Mouse (Mus musculus) thymus, postnatal 14 days (tissue): ENCODE data around the gene Dennd1b.

Experiments
- DNase-seq: peaks from one replicate; pipeline ENCODE4 v3.0.0; 2021

Gene Dennd1b

DNA sequence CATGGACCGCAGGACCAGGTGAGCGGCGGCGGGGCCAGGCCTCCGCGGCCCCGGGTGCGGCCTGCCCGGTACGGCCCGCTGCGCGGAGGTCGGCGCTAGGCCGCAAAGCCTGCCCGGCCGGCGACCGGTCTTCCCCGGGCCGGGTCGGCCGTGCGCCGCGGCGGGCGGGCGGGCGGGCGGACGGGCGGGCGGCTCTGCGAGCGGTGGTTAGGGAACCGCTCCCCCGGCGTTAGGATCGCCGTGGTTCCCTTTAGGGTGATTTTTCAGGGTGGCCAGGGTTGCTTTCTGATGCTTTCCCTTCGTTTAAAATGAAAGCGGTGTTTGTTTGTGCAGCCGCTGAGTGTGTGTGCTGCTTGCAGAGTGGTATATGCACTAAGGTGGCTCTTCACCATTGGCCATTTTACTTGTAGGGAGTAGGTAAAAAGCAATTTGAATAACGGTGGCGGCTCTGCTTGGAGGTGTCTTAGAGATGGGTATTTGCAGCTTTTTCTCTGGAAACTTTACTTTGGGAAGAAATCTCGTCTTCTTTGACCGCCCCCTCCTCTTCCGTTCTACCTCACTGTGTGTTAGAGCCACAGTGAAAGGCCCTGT, 728 bp downstream of the Dennd1b start:
- DNase-seq = peak; percentile 40

DNA sequence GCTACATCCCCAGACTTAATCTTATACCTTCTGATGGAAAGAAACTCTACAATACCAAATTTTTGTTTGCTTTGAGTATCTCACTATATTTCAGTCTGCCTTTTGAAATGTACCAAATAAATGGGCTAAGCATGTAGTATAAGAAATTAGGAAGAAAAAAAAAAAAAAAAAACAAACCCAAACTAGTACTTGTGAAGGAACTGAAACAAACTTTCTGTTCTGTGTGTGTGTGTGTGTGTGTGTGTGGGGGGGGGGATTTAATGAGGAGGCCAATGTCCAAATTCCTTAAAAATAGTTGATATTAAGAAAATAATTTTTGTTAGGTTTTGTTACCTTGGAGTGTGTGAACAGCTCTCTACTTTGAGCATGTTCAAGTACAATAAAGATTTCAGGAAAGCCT, 1.8 kb downstream of the Dennd1b start:
- no peak for DNase-seq

DNA sequence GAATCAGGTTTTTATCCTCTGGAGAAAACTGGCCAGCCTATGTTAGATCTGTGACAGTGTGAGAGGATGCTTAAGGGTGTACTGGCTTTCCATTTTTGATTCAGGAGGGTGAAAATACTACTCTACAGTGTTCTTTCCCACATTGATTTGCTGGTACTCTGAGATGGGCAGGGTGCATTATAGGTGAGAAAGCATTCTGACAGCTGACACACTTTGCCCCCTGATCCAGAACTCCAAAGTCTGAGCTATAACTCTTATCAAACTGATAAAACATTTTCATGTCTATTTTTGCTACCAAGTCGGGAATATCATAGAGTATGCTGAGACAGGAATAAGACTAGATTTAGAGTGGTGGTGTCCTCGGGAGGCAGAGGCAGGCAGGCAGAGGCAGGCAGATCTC, 2.3 kb downstream of the Dennd1b start:
- DNase-seq = no peak

DNA sequence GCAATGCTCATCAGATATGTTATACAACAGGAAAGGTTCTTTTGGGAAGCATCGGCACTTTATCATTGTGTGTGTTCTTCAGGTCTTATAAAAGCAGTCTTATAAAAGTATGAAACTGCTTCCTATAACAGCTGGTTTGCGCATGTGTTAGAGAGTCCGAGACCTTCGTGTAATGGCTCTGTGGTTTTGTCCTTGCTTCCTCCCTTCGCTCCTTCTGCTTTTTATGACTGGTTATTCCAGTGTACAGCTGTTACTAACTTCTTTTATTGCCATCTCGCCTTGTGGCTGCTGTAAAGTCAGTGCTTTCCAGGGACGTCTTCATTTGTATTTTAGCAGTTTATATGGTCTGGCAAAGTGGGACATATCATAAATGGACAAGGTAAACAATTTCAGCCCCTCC, 4.2 kb downstream of the Dennd1b start:
- no peak for DNase-seq

DNA sequence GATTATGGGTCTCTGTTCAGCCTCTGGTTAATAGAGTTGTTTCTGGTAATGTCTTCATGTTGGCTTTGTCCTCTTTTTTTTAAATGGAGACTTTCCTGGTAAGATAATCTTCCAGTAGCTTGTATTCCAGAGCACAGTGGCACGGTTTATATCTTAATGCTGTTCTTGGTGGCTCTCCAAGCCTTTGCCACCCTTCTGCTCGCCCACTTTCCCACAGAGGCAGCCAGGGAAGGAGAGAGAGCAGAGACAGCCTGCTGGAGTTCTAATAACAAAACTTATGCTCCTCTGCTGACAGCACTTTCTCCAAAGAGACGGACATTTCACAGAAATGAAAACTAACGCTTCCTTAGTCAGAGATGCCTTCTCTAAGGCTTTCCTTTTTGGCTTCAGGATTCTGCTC, 6.8 kb downstream of the Dennd1b start:
- DNase-seq = no peak

DNA sequence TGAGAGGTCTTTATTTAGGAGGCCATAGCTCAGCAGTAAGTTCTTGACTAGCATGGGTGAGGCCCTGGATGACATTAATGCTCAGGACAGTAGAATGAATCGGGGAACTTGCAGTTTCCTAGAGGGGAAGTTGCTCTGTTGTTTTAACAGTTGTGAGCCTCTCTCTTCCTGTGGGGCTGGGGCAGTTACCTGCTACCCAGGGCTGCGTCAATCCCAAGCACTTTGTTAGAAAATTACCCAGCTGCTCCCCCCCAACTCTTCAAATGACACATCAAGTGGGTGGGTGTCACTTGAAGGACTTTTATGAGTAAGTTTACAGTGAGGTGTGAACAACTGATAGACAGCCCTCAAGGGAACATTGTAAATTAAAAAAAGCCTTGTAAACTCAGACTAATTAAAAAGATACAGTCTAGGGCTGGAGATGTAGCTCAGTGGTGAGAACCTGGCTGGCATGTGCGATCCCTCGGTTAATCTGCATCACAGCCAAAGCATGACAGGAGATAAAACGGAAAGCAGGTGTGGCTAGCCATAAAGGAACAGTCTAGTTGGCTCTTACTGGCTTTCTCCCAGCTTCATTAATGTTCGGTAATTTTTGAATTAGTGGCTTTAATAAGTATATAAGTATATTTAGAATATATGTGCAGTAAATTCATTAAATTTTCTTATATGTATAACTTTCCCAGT, 10.4 kb downstream of the Dennd1b start:
- DNase-seq = peak; percentile 28

DNA sequence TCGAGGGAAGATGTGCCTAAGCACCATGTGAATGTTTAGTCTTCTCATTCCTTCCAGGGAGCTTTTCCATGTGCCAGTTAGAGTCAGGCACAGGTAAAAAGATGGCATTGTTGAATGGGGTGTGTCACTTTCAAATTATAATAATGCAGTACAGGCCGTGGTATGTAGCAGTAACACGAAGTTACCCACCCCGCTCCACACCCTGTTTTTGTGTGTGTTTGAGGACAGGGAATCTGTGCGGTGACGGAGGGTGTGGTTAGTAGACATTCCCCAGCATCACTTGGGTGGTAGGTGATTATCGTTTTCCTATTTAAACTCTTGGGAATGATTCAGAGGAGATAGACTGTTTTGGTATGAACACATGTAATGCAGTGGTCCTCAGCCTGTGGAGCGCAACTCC, 11.6 kb downstream of the Dennd1b start:
- DNase-seq = no peak

DNA sequence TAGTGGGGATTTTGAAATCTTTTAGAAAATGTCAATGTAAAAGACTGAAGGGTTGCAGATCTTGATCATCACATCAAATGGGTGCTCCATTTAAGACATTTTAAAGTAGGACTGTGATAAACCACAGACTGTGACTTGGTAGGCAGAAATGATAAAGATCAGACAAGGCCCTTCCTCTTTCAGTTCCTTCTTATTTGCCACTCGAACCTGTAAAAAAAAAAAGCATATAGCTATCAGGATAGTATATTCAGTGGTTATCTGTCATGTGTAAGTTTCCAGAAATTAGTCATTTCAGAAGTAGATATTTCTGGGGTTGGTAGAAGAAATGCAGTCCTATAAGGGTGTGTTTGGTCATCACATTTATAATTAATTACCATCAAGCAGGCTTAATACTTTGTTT, 12.7 kb downstream of the Dennd1b start:
- no peak for DNase-seq

DNA sequence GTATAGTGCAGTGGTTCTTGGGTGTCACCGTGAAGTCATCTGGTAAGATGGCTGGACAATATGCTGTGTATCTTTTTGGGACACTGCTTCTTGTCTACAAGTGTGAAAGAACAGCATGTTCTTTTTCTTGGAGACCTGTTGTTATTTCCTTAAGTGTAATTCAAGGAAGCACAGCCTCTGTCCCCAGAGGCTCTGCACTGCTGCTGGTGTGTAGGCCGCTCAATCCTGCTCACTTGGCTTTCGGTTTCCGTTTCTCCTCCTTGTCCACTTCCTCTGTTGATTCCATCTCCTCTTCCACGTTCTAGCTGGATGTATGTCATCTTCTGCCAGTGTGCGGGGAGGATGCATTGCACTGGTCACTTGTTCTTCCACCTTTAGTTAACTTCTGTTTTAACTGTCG, 19.0 kb downstream of the Dennd1b start:
- no peak for DNase-seq

DNA sequence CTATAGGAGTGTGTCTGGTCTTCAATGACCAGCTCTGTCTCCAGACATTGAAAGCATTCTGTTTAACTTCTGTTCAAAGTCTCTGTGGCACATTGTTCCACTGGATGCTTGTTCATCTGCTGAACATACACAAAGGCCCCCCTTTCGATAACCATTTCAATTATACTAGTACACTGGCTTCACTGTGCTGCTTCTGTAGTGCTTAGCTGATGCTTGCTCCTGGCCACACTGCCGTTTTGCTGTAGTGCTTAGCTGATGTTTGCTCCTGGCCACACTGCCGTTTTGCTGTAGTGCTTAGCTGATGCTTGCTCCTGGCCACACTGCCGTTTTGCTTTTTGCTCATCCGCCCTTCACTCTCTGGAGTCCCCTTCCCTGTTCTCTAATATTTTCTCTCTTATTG, 19.4 kb downstream of the Dennd1b start:
- no peak for DNase-seq

DNA sequence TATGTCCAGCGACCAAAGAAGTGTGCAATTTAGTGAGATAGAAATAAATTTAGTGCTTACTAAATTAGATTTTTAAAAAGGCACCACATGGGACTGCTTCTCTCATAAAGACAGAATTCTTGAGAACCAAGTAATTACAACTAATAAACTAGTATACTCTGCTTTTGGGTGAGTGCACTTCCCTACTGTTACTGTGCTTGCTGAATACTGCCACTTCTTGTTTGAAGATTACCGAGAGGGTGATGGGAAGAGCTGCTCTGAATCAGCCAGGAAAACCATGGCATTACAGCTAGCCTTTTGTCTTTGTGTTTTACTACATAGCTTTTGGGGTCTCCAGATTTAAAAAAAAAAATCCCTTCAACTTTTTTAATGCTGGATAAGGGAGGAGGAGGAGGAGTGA, 19.8 kb downstream of the Dennd1b start:
- DNase-seq = no peak

DNA sequence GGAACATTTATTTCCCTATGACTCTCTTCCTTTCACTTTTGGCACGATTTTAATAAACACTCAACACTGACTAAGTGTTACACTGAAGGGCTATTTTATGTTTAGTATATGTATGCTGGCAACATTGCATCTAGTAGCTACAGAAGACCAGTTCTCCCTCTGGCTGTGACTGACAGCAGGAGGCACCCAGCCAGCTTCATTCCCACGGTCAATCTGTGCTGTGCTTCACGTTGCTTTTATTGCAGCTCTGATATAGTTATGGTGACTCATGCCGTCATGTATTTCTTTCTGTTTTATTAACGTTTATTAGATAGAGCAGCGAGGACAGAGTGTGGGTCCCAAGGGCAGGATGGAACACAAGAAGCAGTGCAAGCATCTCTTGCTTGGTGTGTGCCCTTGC, 20.2 kb downstream of the Dennd1b start:
- DNase-seq = no peak

DNA sequence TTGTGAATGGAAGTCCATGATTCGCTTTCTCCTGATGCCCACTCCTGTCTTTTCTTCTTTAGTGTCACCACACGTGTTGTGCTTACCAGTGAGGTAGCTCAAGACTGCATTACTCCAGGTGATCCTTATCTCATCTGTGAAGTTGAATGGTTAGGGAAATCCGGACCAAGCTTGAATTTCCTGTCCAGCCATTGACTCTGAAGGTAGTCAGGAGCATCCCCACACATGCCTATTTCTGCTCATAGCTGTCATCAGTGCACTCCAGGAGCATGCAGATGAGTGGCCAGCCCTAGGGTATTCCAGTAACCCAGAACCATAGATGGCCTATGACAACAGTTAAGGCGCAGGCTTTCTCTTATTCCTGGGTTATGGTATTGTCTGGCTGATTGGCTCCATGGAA, 20.9 kb downstream of the Dennd1b start:
- no peak for DNase-seq

DNA sequence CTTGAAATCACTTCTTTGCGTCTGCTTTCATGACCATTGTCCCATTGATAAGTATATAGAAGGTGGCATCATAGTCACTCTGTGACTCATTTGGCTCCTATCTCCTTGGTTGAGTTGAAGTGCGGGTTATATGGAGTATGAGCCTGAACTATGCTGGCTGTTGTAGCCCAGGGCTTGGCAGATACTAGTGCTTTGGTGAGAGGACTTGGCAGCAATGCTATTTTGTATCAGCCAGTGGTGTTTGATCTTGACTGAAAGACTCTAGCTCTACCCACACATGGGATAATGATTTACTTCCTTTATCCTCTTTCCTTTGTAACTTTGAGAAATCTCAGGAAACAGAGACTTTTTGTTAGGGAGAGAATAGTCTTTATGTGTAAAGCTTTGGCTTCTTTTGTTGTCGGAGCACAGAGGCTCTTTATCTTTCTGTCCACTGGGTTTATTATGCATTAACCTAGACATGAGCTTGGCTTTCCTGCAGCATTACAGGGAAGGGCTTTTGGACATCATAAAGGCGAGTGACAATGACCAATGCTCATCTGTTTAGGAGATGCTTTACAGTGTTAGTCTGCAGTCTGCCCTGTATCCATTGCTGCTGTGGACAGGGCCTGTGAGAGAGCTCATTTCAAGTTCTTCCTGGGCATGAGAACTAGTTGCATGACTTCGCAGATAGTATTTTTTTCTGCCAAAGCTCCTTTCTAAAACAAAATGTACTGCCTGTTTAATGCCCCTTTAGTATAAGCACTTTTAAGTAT, 29.3 kb downstream of the Dennd1b start:
- no peak for DNase-seq

DNA sequence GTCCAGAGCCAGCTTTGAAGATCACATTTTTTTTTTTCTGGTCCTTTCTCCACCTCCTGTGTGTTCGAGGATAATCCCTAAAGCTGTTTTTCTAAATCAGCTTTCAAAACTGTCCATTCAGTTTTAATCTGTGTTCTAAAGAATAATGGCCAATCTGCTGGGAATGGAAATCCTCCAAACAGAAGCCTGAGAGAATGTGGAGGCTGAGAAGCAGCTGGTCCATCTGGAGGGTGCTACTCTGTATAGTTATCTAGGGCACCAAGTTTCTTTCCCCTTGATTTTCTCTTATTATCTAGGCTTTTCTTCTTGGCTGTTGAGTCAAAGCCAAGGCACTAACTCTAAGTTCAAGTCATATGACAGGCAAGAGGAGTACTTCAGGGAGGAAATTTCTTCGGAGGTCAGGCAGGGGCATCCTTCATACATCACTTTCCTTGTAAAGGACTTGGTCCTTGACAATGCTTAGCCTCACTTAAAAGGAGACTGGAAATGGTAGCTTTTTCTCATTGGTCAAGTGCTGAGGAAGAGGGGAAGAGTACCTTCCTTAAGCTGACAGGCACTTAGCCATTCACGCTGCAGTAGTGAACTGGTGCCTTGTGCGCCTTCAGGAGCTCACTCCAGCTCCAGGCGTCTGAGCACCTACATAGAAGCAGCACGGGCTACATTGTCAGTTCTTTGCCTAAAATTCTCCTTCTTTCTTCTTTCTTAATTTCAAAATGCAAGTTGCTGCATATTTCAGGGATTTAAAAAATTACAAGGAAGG, 32.6 kb downstream of the Dennd1b start:
- DNase-seq = no peak

DNA sequence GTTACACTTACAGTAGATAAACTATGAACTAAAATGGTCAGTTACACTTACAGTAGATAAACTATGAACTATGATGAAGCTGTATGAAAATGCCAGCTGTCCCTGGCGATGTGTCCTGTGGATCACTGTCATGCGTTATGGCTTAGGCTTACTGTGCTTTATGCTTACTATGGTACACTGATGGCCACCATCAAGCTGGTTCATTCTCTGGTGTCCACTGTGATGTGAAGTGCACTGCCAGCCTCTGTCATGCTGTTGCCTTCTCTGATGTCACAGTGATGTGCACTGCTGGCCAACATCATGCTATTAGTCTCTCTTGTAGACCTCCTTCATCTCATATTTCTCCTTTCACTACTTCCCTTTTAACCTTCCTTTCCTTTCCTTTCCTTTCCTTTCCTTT, 33.4 kb downstream of the Dennd1b start:
- no peak for DNase-seq

DNA sequence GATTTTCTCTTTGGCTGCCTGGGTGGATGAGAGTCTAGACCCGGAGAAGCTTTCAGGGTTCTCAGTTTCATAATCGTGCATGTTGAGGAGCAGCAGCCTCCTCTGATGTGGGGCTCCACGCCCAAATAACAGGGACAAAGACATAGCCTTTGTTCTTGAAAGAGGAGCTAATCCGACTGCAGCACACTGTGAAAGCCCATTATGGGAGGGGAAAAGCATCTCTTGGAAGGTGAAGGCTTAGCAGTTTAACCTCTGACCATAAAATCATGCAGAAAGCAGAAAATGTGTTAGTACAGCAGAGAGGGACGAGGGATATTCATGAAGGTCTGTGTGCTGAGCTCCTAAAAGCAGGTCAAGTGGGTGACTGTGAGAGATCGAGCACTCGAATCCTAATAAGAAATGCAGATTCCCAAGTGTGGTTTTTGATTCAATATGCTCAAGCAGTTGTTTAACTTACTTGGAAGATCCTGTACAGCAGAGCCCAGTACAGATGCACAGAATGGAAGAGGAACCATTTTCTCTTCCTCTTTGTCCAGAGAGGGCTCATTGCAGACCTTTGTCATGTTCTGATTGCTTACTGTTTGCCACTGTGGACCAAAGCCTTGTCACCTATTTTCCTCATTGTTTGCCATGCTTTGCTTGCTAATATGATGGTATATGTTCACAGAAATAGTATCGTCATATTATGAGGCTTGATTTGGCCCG, 37.6 kb downstream of the Dennd1b start:
- no peak for DNase-seq

DNA sequence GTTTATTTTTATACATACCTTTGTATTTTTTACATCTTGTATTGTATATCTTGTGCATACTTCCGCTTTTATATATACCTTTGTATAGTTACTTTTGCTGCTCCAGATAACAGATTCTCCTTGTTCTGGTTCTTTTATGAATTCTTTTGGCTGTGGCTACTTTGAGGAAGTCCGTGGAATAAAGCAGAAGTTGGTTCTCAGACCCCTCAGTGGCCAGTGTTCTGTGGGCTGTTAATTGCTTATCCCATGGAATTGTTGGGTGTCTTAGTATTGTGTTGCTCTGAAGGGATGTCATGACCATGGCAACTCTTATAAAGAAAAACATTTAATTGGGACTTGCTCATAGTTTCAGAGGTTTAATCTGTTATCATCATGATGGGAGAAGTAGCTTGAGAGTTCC, 40.3 kb downstream of the Dennd1b start:
- no peak for DNase-seq

DNA sequence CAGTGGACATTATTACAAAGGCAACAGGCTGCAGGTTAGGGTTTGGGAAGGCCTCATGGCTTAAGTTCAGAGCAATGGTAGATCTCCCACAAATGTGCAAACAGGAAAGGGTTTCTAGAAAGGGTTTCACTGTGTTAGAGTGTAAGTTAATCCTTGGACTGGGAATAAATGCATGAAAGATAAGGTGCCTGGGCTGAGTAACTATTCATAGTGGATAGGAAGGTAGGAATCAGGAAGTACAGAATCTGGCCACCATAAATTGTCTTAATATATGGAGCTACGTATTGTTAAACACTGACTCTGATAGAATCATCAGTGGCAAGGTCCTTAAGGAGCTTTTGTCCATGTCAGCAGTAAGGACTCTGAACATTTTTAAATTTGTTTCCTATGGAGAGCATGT, 42.8 kb downstream of the Dennd1b start:
- DNase-seq = no peak

DNA sequence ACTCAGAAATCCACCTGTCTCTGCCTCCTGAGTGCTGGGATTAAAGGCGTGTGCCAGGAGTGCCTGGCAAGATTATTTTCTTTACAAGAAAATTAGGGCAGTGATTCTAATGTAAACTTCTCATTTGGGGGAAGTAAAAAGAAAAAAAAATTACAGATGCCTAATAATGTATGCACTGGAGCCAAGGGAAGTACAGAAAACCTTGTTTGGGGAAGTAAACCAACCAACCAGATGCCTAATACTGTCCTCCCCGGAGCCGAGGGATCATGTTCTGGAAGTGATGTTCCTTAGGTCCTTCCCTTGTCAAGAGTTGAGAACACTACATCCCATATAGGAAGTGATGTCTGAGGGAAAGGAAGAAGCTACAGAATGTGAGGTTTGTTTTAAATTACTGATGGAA, 44.2 kb downstream of the Dennd1b start:
- DNase-seq = no peak

DNA sequence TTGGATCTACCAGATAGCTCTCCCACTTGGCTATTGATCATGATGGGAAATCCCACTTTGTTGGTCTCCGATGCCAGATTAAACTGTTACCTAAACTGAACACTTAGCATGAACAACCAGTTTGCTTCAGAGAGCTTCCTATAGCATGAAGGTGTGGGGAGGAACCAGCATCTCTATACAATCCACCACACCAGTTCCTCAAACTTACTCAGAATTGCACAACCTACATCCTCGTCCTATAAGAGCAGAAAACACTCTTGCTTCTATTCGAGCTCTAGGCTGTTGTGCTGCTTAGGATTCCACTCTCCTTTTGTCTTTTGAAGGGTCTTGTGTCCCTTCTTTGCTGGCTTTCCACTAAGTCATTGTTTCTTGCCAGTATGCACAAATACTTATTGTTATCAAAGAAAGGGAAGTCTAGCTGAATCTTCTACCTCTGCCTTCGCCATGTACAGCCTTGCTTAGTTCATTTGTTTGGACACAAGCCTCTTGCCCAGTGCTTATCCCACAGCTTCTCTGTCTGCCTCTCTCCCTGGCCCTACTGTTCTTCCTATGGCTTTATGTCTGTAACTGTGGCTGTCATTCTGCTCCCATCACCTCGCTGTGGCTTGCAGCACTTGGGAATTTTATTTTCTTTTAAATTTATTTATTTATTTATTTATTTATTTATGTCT, 52.0 kb downstream of the Dennd1b start:
- no peak for DNase-seq

DNA sequence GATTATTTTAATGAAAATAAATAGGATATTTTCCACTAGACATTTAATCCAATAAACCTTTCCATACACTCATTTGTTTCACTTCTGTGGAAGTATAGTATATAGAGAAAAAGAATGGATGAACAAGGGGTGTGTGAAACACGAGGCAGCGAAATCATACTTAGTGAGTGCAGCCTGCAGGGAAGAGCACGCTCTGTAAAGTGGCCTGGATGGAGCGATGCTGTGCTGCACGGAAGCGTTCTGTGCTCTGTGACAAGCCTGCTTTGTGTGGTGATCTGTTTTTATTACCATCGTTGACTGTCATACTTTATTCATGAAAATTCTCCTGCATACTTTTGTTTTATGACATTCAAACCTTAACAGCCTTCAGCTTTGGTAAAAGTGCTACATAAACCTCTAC, 58.1 kb downstream of the Dennd1b start:
- DNase-seq = no peak
